Mouse (Mus musculus) myocyte (in vitro differentiated cells): Measurements from ENCODE around the gene Kif2c.

Experiments
- CEBPB ChIP-seq: IDR thresholded peaks from 2 replicates; pipeline ENCODE4 v1.6.1; 2011; ENCODE audit warnings: mild to moderate bottlenecking, moderate library complexity; ENCODE audit not compliant: poor library complexity, insufficient read depth, severe bottlenecking
- POLR2A ChIP-seq: IDR thresholded peaks from one replicate; pipeline ENCODE4 v1.6.1; 2011; ENCODE audit warnings: low read depth, mild to moderate bottlenecking, control low read depth, moderate library complexity; ENCODE audit not compliant: insufficient read length
- REST ChIP-seq: IDR thresholded peaks from one replicate; pipeline ENCODE4 v1.6.1; 2011; ENCODE audit warnings: mild to moderate bottlenecking, control low read depth, moderate library complexity; ENCODE audit not compliant: insufficient read depth, insufficient read length
- USF1 ChIP-seq: IDR thresholded peaks from one replicate; pipeline ENCODE4 v1.6.1; 2011; ENCODE audit warnings: low read depth, mild to moderate bottlenecking, control low read depth, moderate library complexity

- TF ChIP-seq REST (no peak), CEBPB (no peak), USF1 (no peak), POLR2A (no peak)
Observed at GRCm38 (mm10) chr4:117131198-117131597, 51.2 kb downstream of the Kif2c start.
